Mouse (Mus musculus): ENCODE measurements around the gene Armh3.
A peak's percentile ranks its signal among the peaks of the same experiment; 100 is the strongest.
"Not testable (repeated sequence)": the region's sequence is repeated elsewhere in the genome, so short reads cannot be mapped to it uniquely, and the experiment has no call there.

Armh3 gene

GRCm38 (mm10) chr19:45817816-45818490 lies 180.3 kb downstream of the Armh3 start:
- DNase-seq (ENCODE audit: low spot score) = no peak

DNA sequence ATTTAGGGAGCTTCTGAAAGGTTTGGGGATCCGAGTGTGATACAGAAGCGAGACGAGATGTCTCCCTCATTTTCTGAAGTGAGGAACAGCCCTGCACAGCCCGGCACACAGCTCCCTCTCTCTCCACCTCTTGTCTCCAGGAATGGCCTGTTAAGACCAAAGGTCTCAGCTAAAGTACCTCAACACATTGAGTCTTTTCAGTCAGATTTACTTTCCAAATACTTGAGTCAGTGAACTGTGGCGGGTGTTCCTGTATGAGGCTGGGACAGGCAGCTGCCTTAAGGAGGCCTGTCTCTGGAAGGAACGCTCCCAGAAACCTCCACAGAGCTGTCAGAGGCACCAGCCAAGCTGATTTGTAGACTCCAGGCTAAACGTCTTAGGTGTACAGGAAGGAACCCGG lies 181.6 kb downstream of the Armh3 start:
- no peak for DNase-seq (ENCODE audit: low spot score)

DNA sequence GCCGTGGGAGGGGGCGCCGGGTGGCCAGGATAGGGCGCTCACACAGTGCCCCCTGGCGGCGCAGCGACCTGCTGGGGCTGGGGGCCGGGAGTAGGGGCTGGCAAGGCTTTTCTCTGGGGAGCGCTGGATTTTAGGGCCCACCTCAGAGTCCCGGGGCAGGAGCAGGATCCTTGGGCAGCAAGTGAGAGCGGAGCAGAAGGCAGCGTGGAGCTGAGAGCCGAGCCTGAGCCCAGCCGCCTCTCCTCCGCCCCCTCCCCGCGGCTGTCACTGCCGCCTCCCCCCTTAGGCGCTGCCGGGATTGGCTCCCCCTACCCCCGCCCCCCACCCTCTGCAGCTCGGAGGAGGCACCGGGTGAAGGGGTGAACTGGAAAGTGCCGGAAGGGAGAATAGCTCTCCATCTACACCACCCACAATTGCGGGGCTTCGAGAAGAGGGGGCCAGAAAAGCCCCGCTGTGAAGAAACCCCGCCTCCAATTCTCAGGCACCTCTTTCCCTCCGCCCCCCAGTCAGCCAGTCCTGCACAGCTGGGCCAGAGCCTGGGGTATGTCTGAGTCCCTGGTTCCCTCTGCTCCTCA lies 182.4 kb downstream of the Armh3 start, which contains the start of gene Kcnip2:
Gene Kcnip2, minus strand, starts transcription at position 231 of the 575 bp plus-strand sequence.
- DNase-seq (ENCODE audit: low spot score) = peak; percentile 43

DNA sequence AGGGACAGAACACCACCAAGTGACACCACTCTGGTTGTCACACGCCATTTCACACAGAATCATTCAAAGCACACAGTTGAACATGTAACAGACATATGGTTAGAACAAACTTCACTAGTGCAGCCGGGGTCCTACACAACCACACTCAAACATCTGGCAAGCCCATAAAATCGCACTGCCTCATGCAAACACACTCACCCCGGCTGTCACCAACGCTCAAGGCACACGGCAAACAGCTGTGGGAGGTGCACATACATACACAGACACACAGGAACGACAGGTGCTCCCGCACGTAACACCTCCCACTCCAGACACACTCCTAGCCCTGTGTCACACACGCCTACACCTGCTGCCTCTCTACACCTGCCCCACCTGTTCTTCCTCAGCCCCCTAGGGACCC lies 183.1 kb downstream of the Armh3 start:
- no peak for DNase-seq (ENCODE audit: low spot score)

GRCm38 (mm10) chr19:45813801-45814200 lies 184.5 kb downstream of the Armh3 start:
- no peak for DNase-seq (ENCODE audit: low spot score)

- DNase-seq (ENCODE audit: low spot score) = peak; percentile 82
Observed at GRCm38 (mm10) chr19:45813263-45813662, 185.0 kb downstream of the Armh3 start.

DNA sequence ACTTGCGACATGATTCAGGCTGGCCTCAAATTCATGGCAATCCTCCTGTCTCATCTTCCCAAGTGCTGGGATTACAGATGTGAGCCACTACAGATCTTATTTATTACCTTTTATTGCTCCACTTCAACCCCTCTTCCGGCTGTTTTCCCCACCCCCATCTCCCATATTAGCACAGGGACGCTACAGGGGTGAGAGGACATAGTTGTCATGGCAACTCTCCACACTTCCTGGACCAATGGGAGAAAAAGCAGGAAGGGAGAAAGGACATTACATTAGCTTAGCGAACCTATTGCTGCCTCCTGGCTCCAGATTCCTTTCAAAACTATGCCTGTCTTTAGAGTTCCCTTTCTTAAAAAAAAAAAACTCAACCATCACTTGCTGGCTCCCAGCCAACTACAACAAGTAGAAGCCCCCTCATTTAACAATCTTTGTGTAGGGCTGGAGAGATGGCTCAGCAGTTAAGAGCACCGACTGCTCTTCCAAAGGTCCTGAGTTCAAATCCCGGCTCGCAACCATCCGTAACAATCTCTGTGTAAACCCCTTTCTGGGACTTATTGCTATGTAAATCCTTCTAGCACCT lies 185.5 kb downstream of the Armh3 start:
- no peak for DNase-seq (ENCODE audit: low spot score)

GRCm38 (mm10) chr19:45812115-45812514 lies 186.2 kb downstream of the Armh3 start:
- peak; percentile 58 for DNase-seq (ENCODE audit: low spot score)

GRCm38 (mm10) chr19:45811028-45811674 lies 187.1 kb downstream of the Armh3 start:
- no peak for DNase-seq (ENCODE audit: low spot score)

DNA sequence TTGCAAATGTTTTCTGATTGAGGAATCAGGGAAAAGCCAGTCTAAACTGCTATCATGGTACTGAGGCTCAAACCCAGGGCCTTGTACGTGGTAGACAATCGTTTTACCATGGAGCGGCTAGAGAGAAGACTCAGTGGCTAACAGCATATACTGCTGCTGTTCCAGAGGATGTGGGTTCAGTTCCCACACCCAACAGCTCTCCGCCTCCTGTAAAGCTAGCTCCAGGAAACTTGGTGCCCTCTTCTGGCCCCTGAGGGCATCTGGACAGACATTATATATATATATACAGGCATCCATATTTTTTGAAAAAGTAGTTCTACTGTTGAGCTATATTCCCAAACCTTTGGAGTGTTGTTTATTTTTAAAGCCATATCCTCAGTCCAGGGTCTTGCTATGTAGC lies 190.6 kb downstream of the Armh3 start:
- DNase-seq (ENCODE audit: low spot score) = no peak

GRCm38 (mm10) chr19:45805817-45806216 lies 192.5 kb downstream of the Armh3 start:
- DNase-seq (ENCODE audit: low spot score) = not testable (repeated sequence)

DNA sequence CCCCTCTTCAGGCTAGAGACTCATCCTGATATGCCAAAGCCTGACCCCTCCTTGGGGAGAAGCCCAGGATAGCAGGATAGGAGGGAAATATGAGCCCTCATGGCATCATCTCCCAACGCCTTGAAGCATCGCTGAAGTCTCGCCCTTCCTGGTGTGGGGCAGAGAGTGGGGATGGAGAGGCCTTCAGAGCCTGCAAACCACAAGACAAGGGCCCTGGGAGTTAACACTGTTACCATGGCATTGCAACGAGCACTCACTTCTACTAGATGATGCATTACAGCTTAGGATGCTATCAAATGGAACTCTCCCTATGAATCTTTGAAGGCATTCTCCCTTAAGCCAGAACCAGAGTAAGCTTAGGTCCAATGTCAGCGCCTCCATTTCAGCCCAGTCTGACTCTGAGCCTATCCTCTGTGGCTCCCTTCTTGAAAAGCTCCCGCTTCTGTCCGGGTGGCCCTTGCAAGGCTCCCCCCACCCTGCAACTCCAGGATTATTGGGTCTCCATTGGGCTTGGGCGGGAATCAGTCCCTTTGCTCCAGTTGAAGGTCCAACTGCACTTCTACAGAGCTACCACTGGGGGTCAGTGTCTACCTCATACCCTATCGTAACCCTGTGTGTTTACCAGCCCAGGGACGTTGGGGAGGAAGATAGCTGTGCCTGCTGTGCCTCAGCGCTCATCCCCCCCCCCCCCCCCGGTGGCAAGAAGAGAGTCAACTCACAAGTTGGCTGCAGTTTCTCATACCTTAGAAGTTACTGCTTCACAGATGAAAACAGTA lies 193.5 kb downstream of the Armh3 start:
- DNase-seq (ENCODE audit: low spot score) = no peak

- DNase-seq (ENCODE audit: low spot score) = no peak
Observed at GRCm38 (mm10) chr19:45803408-45803807, 194.9 kb downstream of the Armh3 start.

DNA sequence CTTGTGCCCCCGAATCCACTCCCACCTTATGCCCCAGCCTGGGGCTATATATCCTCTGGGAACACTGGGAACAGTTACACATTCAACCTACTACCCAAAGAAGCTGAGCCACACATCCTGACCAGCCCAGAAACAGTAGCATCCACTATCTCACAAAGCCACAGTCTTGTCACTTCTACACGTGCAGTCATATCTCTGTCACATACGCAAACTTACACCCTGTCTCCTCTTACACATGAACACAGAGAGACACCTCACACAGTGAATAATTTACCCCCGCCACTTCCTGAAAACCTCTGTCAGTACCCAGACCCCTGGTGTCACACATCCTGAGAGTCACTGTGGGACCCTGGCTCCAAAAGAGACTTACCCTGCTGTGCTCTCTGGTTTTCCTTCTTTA lies 195.6 kb downstream of the Armh3 start:
- DNase-seq (ENCODE audit: low spot score) = no peak

DNA sequence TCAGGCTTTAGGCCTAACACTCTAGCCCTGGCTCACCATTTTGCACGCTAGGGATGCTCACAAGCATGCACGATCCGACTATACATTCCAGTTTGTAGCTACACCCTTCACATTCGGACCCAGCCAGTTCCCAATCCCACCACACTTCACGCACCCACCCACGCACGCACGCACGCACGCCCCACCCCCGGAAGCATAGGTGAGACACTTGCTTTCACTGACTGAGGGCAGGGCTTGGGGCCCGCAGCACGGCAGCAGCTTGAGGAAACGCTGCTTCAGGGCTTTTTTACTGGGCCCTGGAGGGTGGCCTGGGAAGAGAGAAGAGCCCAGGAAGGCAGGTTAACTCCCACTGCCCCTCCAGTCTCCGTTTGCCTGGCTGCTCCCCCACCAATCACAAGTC lies 201.4 kb downstream of the Armh3 start:
- no peak for DNase-seq (ENCODE audit: low spot score)

DNA sequence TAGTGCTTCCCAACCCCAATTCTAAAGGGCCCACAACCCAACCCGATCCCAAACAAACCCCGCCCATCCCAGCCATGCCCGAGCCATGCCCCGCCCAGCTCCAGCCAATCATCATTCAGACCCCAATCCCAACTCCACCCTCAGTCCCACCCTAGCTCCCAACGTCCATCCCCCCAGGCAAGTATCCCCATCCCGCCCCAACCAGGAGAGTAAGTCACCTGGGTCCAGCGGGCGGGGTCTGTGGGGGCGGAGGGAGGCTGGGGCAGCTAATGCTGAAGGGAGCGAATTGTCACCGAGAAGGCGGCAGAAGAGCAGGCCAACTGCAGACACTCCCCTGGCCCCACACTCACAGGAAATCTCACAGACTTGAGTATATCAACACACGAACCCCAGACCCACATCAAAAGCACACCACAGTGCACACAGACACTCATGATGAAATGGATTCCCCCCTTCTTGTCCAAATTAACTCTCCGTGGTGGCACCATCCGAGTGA lies 202.2 kb downstream of the Armh3 start:
- no peak for DNase-seq (ENCODE audit: low spot score)

DNA sequence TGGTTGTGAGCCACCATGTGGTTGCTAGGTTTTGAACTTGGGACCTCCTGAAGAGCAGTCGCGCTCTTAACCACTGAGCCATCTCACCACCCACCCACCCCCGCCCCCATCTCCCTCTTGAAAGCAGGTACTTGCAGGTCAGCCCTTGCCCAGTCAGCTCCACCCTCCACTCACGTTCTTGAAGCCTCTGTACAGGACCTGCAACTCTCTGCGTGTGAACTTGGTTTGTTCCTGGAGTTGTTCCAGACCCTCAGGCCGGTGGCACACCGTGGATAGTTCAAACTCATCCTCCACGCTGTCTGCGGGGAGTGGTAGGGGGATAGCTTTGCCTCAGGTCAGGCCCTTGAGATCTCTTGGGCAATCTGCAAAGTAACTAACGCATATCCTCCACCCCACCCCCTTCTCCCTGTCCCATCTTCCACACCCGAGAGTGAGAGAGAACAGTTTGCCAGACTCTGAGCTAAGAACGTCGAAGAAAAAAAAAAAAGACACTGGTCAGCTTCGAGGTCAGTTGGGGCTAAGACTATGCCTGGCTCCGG lies 202.8 kb downstream of the Armh3 start:
- no peak for DNase-seq (ENCODE audit: low spot score)

- DNase-seq (ENCODE audit: low spot score) = no peak
Observed at GRCm38 (mm10) chr19:45794718-45795117, 203.6 kb downstream of the Armh3 start.

GRCm38 (mm10) chr19:45792404-45792803 lies 205.9 kb downstream of the Armh3 start:
- no peak for DNase-seq (ENCODE audit: low spot score)

GRCm38 (mm10) chr19:45789888-45790874 lies 208.1 kb downstream of the Armh3 start:
- DNase-seq (ENCODE audit: low spot score) = no peak

- DNase-seq (ENCODE audit: low spot score) = no peak
Observed at GRCm38 (mm10) chr19:45789365-45789764, 208.9 kb downstream of the Armh3 start.
